Mouse (Mus musculus): ENCODE data around the gene Zbtb48. TPM values are rescaled to one million over a fixed set of nuclear protein-coding genes. Genes with fewer than 3 reads are reported as not detected.
A peak's percentile ranks its signal among the peaks of the same experiment; 100 is the strongest.

The Zbtb48 gene
- total and polyA plus RNA-seq, 2 experiments from 2014 or later: 9.0 to 11.3 TPM

DNA sequence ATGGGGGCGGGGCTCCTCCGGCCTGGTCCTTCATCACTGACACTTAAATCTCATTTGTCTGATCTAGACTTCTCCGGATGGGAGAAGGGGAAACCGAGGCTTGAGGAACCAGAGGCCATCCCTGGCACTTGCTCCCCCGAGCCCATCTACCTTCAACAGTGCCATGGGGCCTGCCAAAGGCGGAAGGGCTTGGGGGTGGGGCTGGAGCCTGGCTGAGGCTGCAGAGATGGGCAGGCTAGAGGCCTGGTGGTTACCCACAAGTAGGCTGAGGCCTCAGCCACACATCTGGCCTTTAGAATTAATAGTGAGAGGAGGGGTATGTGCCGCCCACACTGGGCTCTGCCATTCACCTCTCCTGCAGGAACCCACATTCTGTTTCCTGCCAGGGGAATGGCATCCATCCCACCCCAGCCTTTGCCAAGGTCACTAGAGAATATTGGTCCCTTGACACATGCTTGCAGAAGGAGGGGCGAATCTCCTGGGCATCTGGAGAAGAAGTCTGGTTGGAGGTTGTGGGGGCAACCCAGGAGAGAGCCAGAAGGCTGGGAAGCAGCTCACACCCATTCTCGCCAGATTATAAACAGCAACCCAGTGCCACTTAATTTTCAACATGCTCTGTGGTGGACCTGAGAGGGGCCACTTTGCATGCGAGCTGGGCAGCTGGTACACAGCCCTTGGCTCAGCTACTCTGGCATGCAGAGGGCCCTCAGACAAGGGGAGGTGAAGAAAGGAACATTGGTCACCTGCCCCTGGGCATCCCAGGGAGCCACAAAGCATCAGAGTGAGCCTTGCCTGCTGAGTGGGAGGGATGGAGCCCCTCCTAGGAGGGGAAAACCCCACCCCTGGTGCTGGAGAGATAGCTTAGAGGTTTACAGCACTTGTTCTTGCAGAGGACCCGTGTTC is 43.3 kb upstream of the Zbtb48 start:
- no peaks in the 10 kb centered on the region for H3K27me3 ChIP-seq (ENCODE audit: control insufficient read depth, insufficient read depth, low read length)
- TF ChIP-seq CTCF (IDR thresholded peaks at IDR 0.05; ENCODE audit: low read depth) (no peak), EP300 (IDR thresholded peaks at IDR 0.05; ENCODE audit: low read depth) (no peak)
- H3K4me2 ChIP-seq (ENCODE audit: low read depth, low read length): no peak overlapping the region
- no peak overlapping the region for H3K4me3 ChIP-seq (ENCODE audit: low read depth, low read length)
- DNase-seq (ENCODE audit: low spot score) (no peak), ATAC-seq (ENCODE audit: insufficient read depth, low read depth) (no peak)
- 72% methylated on average over 11 of the region's 11 CpGs for WGBS
- H3K4me1 ChIP-seq (ENCODE audit: control insufficient read depth, insufficient read depth): peaks cover 12% of the 10 kb centered on the region
- H3K9ac ChIP-seq (replicated peaks; ENCODE audit: low read depth, low read length): no peak overlapping the region
- H3K36me3 ChIP-seq (replicated peaks; ENCODE audit: control insufficient read depth, insufficient read depth, low read length): no peaks in the 10 kb centered on the region
- no peaks in the 10 kb centered on the region for H3K9me3 ChIP-seq (replicated peaks; ENCODE audit: control insufficient read depth, low read length)
- no peak overlapping the region for H3K27ac ChIP-seq (ENCODE audit: low read depth)

DNA sequence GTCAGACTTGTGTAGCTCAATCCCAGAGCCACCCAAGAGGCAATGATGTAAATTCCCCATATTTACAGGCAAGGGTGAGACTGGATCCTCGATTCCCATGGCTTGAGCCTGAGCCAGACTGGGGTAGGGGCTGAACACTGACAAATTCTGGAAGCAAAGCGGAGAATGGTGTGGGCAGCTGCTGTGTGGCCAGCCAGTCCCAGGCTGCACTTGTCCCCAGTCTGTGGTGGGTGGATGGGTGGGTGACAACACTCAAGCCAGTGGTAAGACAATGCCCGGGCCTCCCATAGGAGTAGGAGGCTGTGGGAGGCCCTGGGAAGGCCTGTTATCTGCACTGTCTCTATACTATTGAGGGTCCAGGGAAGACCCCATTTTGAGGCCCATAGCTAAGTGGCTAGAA is 41.8 kb upstream of the Zbtb48 start:
- H3K27ac ChIP-seq (ENCODE audit: low read depth): no peak overlapping the region
- no peaks in the 10 kb centered on the region for H3K27me3 ChIP-seq (ENCODE audit: control insufficient read depth, insufficient read depth, low read length)
- H3K9me3 ChIP-seq (replicated peaks; ENCODE audit: control insufficient read depth, low read length): no peaks in the 10 kb centered on the region
- H3K9ac ChIP-seq (replicated peaks; ENCODE audit: low read depth, low read length): no peak overlapping the region
- H3K4me1 ChIP-seq (ENCODE audit: control insufficient read depth, insufficient read depth): peaks cover 12% of the 10 kb centered on the region
- no peaks in the 10 kb centered on the region for H3K36me3 ChIP-seq (replicated peaks; ENCODE audit: control insufficient read depth, insufficient read depth, low read length)
- ATAC-seq (ENCODE audit: insufficient read depth, low read depth) (no peak), DNase-seq (ENCODE audit: low spot score) (no peak)
- no peak for TF ChIP-seq CTCF (IDR thresholded peaks at IDR 0.05; ENCODE audit: low read depth)
- no peak for TF ChIP-seq EP300 (IDR thresholded peaks at IDR 0.05; ENCODE audit: low read depth)
- no peak overlapping the region for H3K4me3 ChIP-seq (ENCODE audit: low read depth, low read length)
- no peak overlapping the region for H3K4me2 ChIP-seq (ENCODE audit: low read depth, low read length)
- 73% methylated on average over 3 of the region's 3 CpGs for WGBS

DNA sequence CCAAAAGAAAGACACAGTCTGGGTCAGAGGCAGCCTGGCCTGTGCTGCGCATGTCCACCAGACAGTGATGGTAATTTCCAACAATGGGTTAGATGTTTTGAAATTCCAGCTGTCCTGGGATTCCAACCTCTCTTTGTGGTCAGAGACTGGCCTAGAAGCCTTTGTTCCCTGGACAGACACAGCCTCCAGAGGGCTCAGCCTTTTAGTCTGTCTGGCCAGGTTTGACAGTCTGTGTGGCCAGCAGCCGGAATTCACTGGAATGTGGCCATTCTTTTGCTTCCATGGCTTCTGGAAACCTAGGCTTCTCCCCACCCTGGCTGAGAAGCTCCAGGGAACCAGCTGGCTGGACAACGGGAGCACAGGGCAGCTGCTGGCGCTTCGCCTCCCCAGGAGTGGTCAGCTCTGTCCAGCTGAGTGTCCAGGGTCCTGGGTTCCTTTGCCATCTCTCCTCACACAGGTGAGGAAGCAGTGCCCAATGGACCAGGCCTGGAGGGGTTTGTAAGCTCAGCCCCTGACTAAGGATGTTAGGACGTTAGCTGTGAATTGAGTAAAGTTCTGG is 40.8 kb upstream of the Zbtb48 start:
- ATAC-seq (ENCODE audit: insufficient read depth, low read depth) (no peak), DNase-seq (ENCODE audit: low spot score) (no peak)
- Histone ChIP-seq H3K9me3 (replicated peaks; ENCODE audit: control insufficient read depth, low read length) (no peaks in the 10 kb centered on the region), H3K4me1 (ENCODE audit: control insufficient read depth, insufficient read depth) (peaks cover 12% of the 10 kb centered on the region), H3K27ac (ENCODE audit: low read depth) (no peak overlapping the region), H3K36me3 (replicated peaks; ENCODE audit: control insufficient read depth, insufficient read depth, low read length) (no peaks in the 10 kb centered on the region), H3K4me2 (ENCODE audit: low read depth, low read length) (no peak overlapping the region), H3K4me3 (ENCODE audit: low read depth, low read length) (no peak overlapping the region), H3K27me3 (ENCODE audit: control insufficient read depth, insufficient read depth, low read length) (no peaks in the 10 kb centered on the region), H3K9ac (replicated peaks; ENCODE audit: low read depth, low read length) (no peak overlapping the region)
- 77% methylated on average over 6 of the region's 6 CpGs for WGBS
- TF ChIP-seq EP300 (IDR thresholded peaks at IDR 0.05; ENCODE audit: low read depth): no peak
- no peak for TF ChIP-seq CTCF (IDR thresholded peaks at IDR 0.05; ENCODE audit: low read depth)

DNA sequence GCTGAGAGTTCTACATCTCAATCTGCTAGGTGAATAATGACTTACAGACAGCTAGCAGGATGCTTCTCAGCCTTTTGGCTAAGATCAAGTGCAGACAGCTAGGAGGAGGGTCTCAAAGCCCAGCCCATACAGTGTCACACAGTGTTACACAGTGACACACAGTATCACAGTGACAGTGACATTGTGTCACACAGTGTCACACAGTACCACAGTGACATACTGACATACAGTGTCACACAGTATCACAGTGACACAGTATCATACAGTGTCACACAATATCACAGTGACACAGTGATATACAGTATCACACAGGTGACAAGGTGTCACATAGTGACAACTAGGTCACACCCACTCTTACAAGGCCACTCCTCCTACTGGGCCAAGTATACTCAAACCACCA is 39.8 kb upstream of the Zbtb48 start:
- Histone ChIP-seq H3K4me2 (ENCODE audit: low read depth, low read length) (no peak overlapping the region), H3K27me3 (ENCODE audit: control insufficient read depth, insufficient read depth, low read length) (no peaks in the 10 kb centered on the region), H3K9me3 (replicated peaks; ENCODE audit: control insufficient read depth, low read length) (no peaks in the 10 kb centered on the region), H3K9ac (replicated peaks; ENCODE audit: low read depth, low read length) (no peak overlapping the region), H3K27ac (ENCODE audit: low read depth) (no peak overlapping the region), H3K4me3 (ENCODE audit: low read depth, low read length) (no peak overlapping the region), H3K36me3 (replicated peaks; ENCODE audit: control insufficient read depth, insufficient read depth, low read length) (no peaks in the 10 kb centered on the region), H3K4me1 (ENCODE audit: control insufficient read depth, insufficient read depth) (peaks cover 10% of the 10 kb centered on the region; the same call in 1 of the 2 replicates)
- DNase-seq (ENCODE audit: low spot score): no peak
- no peak for ATAC-seq (ENCODE audit: insufficient read depth, low read depth)
- TF ChIP-seq EP300 (IDR thresholded peaks at IDR 0.05; ENCODE audit: low read depth) (no peak), CTCF (IDR thresholded peaks at IDR 0.05; ENCODE audit: low read depth) (no peak)

DNA sequence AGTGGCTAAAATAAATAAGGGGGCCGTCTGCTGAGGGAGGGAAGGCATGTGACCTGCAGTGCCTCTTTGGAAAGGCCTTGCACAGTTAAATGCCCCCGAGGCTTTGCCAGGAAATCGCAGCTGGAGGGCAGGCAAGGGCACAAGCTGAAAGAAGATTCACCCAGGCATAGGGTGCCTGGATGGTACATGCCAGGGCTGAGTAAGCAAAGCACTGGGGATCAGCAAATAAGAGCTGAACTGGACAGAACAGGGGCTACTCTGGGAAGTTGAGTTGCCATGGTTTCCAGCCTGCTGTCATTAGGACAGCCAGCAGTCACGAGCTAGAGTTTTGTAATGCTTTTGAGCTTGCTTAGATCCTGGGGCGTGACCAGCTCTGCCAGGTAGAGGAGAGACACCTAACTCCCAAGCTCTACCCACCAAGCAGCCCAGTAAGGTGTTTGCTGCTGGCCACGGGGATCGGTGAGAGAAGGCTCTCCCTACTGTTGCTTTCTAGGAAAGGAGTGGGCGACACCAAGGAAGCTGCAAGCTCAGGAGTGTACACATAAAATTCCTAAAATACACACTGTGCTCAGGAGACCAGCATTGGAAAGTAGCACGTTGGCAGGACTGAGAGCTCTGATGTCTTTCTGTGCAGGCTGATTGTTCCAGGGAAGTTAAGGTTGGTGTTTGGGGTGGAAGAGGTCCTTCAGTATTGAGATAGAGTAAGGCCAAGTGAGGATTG is 35.1 kb upstream of the Zbtb48 start:
- H3K27ac ChIP-seq (ENCODE audit: low read depth): no peak overlapping the region; the same call in 1 of the 2 replicates
- peak; percentile 28 for DNase-seq (ENCODE audit: low spot score)
- no peak overlapping the region for H3K4me3 ChIP-seq (ENCODE audit: low read depth, low read length)
- TF ChIP-seq EP300 (IDR thresholded peaks at IDR 0.05; ENCODE audit: low read depth) (no peak), CTCF (IDR thresholded peaks at IDR 0.05; ENCODE audit: low read depth) (no peak)
- peak; percentile 77 for ATAC-seq (ENCODE audit: insufficient read depth, low read depth)
- no peaks in the 10 kb centered on the region for H3K27me3 ChIP-seq (ENCODE audit: control insufficient read depth, insufficient read depth, low read length)
- H3K36me3 ChIP-seq (replicated peaks; ENCODE audit: control insufficient read depth, insufficient read depth, low read length): peaks cover 26% of the 10 kb centered on the region
- no peaks in the 10 kb centered on the region for H3K9me3 ChIP-seq (replicated peaks; ENCODE audit: control insufficient read depth, low read length)
- no peak overlapping the region for H3K9ac ChIP-seq (replicated peaks; ENCODE audit: low read depth, low read length)
- H3K4me1 ChIP-seq (ENCODE audit: control insufficient read depth, insufficient read depth): peaks cover 7% of the 10 kb centered on the region; the same call in 1 of the 2 replicates
- WGBS: 60% methylated on average over 9 of the region's 9 CpGs
- H3K4me2 ChIP-seq (ENCODE audit: low read depth, low read length): no peak overlapping the region
